Mouse (Mus musculus): Measurements from ENCODE around the gene Iqcd. TPM values are rescaled to one million over a fixed set of nuclear protein-coding genes. Genes with fewer than 3 reads are reported as not detected.

Iqcd gene
- polyA plus RNA-seq, 1 experiment from 2014 or later = 0.33 TPM

DNA sequence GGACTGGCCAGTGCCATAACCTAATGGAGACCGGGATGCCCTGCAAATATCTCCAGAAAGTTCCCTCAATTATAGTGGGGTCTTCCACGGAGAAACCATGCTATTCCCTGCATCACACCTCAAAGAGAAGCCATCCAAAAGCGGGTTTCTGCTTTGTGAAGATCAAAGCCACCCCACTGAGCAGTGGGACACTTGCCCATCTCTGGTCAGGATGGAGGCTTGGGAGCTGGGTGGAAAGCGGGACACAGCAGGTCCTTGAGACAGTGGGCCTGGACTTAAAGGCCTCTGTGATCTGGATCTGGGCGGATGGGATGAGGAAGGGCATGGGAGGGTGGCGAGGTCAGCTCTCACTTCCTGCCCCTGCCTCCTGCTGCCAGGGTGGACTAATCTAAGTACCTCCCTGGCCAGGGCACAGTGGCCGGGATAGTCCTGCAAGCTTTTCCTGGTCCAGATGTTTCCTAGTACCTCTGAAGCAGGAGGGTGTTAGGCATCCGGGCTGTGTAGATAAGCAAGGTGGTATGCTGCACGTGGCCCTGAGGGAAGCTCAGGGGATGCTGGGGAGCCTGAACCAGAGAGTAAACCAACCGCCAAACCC, 14.2 kb upstream of the Iqcd start:
- Histone ChIP-seq H3K4me1 (replicated peaks) (peaks cover 70% of the 10 kb centered on the region), H3K27ac (ENCODE audit: poor library complexity, severe bottlenecking) (no peak overlapping the region), H3K9ac (no peak overlapping the region)

DNA sequence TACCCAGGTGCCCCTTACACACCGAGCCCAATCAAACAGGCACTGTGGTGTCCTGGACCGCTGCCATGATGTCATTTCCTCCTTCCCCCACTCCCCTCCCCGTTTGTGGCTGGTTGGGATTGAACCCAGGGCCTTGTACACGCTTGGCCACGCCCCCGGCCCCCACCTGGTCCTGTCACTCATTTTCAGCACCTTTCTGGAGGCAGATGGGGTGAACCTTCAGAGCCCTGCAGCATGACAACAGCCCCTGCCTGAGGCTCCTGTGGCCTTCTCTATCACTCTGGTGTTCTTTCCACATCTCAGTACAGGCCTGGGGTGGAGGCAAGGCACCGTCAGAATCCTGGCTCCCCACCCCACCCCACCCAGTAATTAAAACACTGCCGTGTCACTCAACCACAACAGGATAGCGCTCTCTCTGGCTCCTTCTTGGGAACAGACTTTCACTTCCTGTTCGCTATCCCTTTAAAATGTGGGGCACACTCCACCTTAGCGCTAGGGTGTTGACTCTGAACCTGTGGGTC, 12.0 kb upstream of the Iqcd start:
- H3K36me3 ChIP-seq = peaks cover 21% of the 10 kb centered on the region
- no peaks in the 10 kb centered on the region for H3K9me3 ChIP-seq (replicated peaks)
- H3K27ac ChIP-seq (ENCODE audit: poor library complexity, severe bottlenecking) = no peak overlapping the region; the same call in 1 of the 2 replicates
- no peak overlapping the region for H3K4me3 ChIP-seq
- 68% methylated on average over 11 of the region's 11 CpGs for WGBS
- H3K9ac ChIP-seq = no peak overlapping the region
- peaks cover 56% of the 10 kb centered on the region for H3K4me1 ChIP-seq (replicated peaks)
- ATAC-seq (ENCODE audit: insufficient number of reproducible peaks, low FRiP score) = no peak
- no peaks in the 10 kb centered on the region for H3K27me3 ChIP-seq (replicated peaks)
- H3K4me2 ChIP-seq = no peak overlapping the region

More for the DNA sequence above, 14.2 kb upstream of the Iqcd start:
- WGBS = 49% methylated on average over 10 of the region's 10 CpGs
- no peaks in the 10 kb centered on the region for H3K27me3 ChIP-seq (replicated peaks)
- H3K4me3 ChIP-seq = no peak overlapping the region
- ATAC-seq (ENCODE audit: insufficient number of reproducible peaks, low FRiP score) = no peak
- 0 out of 2 replicates have a peak, but pooled peaks cover under 1% of the 10 kb centered on the region for H3K36me3 ChIP-seq
- no peaks in the 10 kb centered on the region for H3K9me3 ChIP-seq (replicated peaks)
- no peak overlapping the region for H3K4me2 ChIP-seq

DNA sequence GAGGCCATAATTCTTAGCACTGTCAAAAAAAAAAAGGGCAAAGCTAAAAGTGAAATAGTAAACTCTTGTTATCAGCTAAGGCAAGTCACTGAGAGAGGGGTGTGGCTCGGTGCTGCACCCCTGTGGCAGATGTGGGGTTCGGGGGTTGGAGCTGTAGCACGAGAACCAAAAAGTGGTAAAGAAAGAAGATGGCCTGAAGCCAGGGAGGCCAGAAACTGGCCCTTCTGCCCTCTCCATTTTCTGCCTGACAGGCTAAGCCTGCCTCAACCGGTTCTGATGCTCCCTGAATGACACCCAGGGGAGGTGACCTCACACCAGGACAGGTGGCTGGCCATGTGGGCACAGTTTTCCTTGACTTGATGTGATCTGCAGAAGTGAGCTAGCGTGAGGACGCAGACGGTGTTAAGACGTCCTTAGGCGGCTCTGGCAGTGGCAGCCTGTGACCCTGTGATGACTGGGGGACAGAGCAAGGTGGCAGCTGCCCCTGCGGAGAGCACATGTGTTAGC, 10.8 kb upstream of the Iqcd start:
- H3K27me3 ChIP-seq (replicated peaks) = no peaks in the 10 kb centered on the region
- H3K9ac ChIP-seq = no peak overlapping the region
- H3K4me3 ChIP-seq = no peak overlapping the region
- 59% methylated on average over 10 of the region's 10 CpGs for WGBS
- no peaks in the 10 kb centered on the region for H3K9me3 ChIP-seq (replicated peaks)
- ATAC-seq (ENCODE audit: insufficient number of reproducible peaks, low FRiP score) = no peak
- peaks cover 60% of the 10 kb centered on the region for H3K4me1 ChIP-seq (replicated peaks)
- H3K36me3 ChIP-seq = peaks cover 28% of the 10 kb centered on the region
- H3K4me2 ChIP-seq = no peak overlapping the region
- H3K27ac ChIP-seq (ENCODE audit: poor library complexity, severe bottlenecking) = 0 out of 2 replicates have a peak overlapping the region, but pooled peaks have one; percentile 75

DNA sequence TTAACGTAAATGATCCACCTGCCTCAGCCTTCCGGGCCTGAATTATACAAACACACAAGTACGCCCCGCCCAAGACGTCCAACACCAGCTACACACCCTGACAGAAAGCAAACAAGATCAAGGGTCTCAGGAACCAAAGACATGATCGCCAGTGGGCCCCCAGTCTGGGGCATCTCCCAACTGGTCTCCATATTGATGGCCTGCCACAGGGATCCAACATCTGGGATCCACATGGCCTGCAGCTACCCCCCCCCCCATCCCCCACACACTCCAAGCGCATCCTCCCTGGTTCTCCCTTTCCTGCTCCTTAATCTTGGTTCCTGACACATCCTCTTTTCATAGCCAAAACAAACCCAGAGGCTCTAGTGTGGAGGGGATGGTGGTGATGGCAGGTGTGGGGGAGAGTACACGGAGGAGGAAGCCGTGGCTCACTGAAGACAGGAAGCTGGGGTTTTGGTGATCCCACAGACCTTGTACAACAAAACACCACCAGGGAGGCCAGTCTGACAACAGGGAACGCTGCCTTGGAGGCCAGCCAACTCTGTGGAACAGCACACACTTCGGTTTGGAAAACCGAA, 10.2 kb upstream of the Iqcd start:
- no peaks in the 10 kb centered on the region for H3K9me3 ChIP-seq (replicated peaks)
- peak; percentile 68 for ATAC-seq (ENCODE audit: insufficient number of reproducible peaks, low FRiP score)
- H3K36me3 ChIP-seq = peaks cover 33% of the 10 kb centered on the region
- WGBS = 51% methylated on average over 12 of the region's 12 CpGs
- H3K4me2 ChIP-seq = no peak overlapping the region
- peaks cover 55% of the 10 kb centered on the region for H3K4me1 ChIP-seq (replicated peaks)
- peak overlapping the region; percentile 75 for H3K27ac ChIP-seq (ENCODE audit: poor library complexity, severe bottlenecking)
- no peaks in the 10 kb centered on the region for H3K27me3 ChIP-seq (replicated peaks)
- H3K9ac ChIP-seq = no peak overlapping the region
- H3K4me3 ChIP-seq = no peak overlapping the region

DNA sequence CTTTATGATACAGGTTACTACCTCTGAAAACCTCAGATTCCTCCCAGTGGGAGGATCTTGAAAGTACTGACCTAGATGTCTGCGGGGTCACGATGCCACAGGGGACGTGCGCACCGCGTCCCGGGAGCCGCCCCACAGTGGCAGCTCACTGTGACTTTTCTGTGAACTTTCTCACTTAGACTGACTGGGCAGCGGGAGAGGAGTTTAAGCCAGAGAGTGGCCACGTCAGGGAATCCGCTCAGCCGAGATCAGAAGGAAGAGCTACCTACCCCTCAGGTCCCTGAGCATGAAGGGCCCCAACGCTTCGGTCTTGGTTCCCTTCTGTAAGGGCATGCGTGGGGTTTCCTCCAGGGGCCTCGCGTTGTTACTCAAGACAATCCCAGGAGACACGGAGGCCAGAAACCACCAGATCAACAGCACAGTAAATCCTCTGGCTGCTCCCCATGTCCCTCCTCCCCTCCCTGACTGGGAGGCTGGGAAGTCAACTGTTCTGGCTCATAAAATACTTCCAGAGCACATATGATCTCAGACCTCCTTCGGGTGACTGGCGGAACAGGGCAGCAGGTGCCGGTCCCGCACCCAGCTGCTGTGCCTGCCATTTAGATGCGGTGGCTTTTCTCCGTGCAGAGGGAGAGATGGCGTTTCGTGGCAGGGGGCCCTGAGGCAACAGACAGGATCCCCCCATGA, 9.5 kb upstream of the Iqcd start:
- no peaks in the 10 kb centered on the region for H3K9me3 ChIP-seq (replicated peaks)
- H3K27me3 ChIP-seq (replicated peaks) = no peaks in the 10 kb centered on the region
- peak overlapping the region; percentile 75 for H3K27ac ChIP-seq (ENCODE audit: poor library complexity, severe bottlenecking)
- H3K4me3 ChIP-seq = no peak overlapping the region
- no peak overlapping the region for H3K4me2 ChIP-seq
- WGBS = 71% methylated on average over 26 of the region's 26 CpGs
- H3K36me3 ChIP-seq = peaks cover 41% of the 10 kb centered on the region
- no peak overlapping the region; the same call in 1 of the 2 replicates for H3K9ac ChIP-seq
- ATAC-seq (ENCODE audit: insufficient number of reproducible peaks, low FRiP score) = no peak
- peaks cover 49% of the 10 kb centered on the region for H3K4me1 ChIP-seq (replicated peaks)

DNA sequence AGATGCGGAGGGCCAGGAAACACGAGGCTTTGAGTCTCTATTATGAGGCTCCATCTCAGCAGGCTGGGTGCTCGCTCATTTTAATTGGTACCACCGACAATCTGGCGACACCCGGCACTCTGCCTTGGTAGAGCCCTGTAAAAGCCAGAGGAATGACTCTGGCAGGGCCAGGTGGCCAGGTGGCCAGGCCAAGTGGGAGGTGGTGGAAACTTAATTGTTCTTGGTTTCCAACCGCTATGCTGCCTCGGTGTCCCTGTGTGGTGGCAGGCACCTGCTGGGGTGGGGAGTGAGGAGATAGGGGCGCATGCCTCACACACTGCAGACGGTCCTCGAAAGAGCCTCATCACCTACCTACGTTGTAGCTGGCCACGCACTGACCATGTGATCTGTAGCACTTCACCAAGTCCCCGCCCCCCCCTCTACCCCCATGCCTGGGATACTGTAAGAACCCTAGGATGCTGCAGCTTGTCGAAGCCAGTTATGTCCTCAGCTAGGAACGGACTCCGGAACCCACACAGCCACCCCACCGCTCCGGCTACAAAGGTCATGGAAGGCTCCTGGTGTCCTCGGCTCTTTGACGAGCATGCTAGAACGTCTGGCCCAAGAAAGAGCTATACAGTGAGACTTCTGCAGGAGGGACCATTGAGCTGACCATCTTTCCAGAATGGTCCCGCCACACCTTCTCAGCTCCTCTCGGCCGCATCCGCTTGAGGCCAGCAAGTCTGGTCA, 8.8 kb upstream of the Iqcd start:
- H3K9ac ChIP-seq = no peak overlapping the region
- 0 out of 2 replicates have a peak overlapping the region, but pooled peaks have one; percentile 75 for H3K27ac ChIP-seq (ENCODE audit: poor library complexity, severe bottlenecking)
- no peak for ATAC-seq (ENCODE audit: insufficient number of reproducible peaks, low FRiP score)
- peaks cover 47% of the 10 kb centered on the region for H3K36me3 ChIP-seq
- H3K4me2 ChIP-seq = no peak overlapping the region
- H3K9me3 ChIP-seq (replicated peaks) = no peaks in the 10 kb centered on the region
- peaks cover 42% of the 10 kb centered on the region for H3K4me1 ChIP-seq (replicated peaks)
- no peaks in the 10 kb centered on the region for H3K27me3 ChIP-seq (replicated peaks)
- 88% methylated on average over 26 of the region's 26 CpGs for WGBS
- no peak overlapping the region for H3K4me3 ChIP-seq

DNA sequence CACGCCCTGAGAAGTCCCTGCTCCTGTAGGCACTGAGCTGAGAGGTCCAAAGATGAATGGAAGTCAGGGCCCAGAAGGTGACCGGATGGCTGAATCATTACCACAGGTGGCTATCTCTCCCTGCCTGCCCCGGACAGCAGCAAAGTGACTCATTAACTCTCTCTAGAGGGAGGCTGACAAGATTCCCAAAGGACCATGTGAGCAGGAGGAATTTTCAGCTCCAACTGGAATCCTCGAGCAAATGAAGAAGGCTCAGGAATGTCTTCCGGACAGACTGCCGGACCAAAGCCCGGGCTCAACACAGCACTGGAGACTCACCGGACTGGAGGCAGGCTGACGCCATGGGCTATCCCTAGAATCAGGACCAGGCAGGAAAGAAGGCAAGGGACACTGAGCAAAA, 6.8 kb upstream of the Iqcd start:
- ATAC-seq (ENCODE audit: insufficient number of reproducible peaks, low FRiP score) = no peak
- Histone ChIP-seq H3K27me3 (replicated peaks) (no peaks in the 10 kb centered on the region), H3K9me3 (replicated peaks) (no peaks in the 10 kb centered on the region), H3K4me3 (no peak overlapping the region), H3K4me1 (replicated peaks) (peaks cover 45% of the 10 kb centered on the region), H3K4me2 (no peak overlapping the region), H3K27ac (ENCODE audit: poor library complexity, severe bottlenecking) (no peak overlapping the region), H3K36me3 (peaks cover 48% of the 10 kb centered on the region), H3K9ac (no peak overlapping the region)
- WGBS = 65% methylated on average over 9 of the region's 9 CpGs

DNA sequence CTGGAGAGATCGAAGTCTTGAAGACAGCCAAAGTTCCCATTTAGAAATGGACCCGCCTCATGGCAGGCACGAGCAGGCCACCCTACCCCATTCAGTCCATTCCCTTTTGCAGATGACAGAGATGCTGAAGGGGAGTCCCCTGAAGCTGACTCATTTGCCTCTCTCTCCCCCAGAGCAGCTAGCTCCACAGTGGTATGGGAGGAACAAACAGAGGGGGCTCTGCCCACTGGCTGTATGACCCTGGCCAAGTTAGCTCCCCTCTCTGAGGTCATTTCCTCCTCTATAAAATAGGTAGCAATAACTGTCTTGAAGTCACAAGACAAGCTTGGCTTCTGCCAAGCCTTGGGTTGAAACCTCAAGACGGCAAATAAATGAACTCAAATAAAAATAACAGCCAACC, 5.3 kb upstream of the Iqcd start:
- WGBS = 91% methylated on average over 4 of the region's 4 CpGs
- Histone ChIP-seq H3K4me2 (no peak overlapping the region), H3K9ac (no peak overlapping the region), H3K27me3 (replicated peaks) (no peaks in the 10 kb centered on the region), H3K9me3 (replicated peaks) (no peaks in the 10 kb centered on the region), H3K4me1 (replicated peaks) (peaks cover 48% of the 10 kb centered on the region), H3K4me3 (no peak overlapping the region), H3K27ac (ENCODE audit: poor library complexity, severe bottlenecking) (no peak overlapping the region), H3K36me3 (peaks cover 48% of the 10 kb centered on the region)
- ATAC-seq (ENCODE audit: insufficient number of reproducible peaks, low FRiP score) = no peak

DNA sequence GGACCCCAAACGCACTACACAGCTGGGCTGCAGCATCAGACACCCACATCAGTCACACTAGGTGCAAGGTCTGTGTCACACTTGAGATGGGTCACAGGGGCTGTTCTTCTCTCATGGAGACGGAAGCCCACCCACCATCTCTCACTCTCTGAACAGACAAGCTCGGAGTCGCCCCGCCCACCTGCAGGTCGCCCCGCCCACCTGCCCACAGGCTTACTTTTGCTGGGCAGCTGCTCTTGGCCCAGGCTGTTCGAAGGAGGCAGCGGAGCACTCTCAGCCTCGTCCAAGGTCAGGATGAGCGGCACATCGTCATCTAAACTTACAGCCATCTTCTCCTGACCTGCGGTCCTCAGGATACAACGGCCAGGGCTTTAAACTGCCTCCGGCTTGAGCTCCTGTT, 3.8 kb upstream of the Iqcd start:
- H3K9me3 ChIP-seq (replicated peaks) = no peaks in the 10 kb centered on the region
- no peak overlapping the region for H3K9ac ChIP-seq
- WGBS = 53% methylated on average over 15 of the region's 15 CpGs
- peaks cover 43% of the 10 kb centered on the region for H3K36me3 ChIP-seq
- no peak for ATAC-seq (ENCODE audit: insufficient number of reproducible peaks, low FRiP score)
- no peak overlapping the region for H3K27ac ChIP-seq (ENCODE audit: poor library complexity, severe bottlenecking)
- no peak overlapping the region for H3K4me2 ChIP-seq
- no peaks in the 10 kb centered on the region for H3K27me3 ChIP-seq (replicated peaks)
- no peak overlapping the region for H3K4me3 ChIP-seq
- peaks cover 37% of the 10 kb centered on the region for H3K4me1 ChIP-seq (replicated peaks)

DNA sequence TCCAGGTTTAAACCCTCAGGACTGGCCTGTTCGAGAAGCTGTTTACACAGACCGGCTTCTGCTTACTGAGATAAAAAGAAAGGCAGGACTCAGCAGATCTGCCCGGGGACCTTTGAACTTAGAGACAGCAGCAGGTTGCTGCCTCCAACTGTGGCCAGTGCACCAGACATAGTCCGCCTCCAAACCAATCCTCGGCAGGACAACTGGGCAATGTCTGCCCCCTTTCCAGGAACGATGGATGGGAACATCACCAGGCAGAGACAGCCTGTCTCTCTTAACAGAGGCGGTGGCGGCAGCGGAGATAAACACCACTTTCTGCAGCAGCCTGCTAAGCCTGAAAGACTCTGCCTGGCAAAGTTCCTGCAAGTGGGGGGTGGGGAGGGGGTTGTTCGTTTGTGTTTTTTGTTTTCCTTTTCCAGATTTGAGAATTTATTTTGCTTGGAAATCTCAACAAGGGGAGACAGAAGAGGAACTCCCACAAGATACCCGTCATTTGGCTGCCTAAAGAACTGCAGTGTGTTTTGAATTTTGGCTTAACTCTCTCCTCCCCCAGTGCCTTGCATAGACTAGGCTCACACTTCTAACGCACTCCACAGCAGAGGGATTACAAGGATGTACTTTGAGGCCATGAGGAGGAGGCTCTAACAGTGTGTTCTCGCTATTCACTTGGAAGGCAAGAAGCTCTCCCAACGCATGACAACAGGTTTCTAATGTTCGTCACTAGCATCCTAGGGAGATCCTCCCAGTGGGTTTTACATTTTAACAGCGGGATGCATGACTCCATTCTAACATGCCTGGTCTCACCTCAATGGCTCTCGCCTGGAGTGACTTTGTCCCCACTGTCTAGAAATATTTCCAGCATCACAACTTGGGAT, 1.8 kb upstream of the Iqcd start:
- Histone ChIP-seq H3K4me1 (replicated peaks) (peaks cover 33% of the 10 kb centered on the region), H3K27me3 (replicated peaks) (no peaks in the 10 kb centered on the region), H3K9me3 (replicated peaks) (no peaks in the 10 kb centered on the region), H3K4me2 (peak overlapping the region; percentile 92), H3K27ac (ENCODE audit: poor library complexity, severe bottlenecking) (peak overlapping the region; percentile 82), H3K36me3 (peaks cover 25% of the 10 kb centered on the region), H3K9ac (peak overlapping the region; percentile 44), H3K4me3 (peak overlapping the region; percentile 93)
- WGBS = 6% methylated on average over 17 of the region's 17 CpGs
- peak; percentile 33 for ATAC-seq (ENCODE audit: insufficient number of reproducible peaks, low FRiP score)
